Comparison of ENCODE assay signal across 8 mouse cellular contexts in genomic region chr17:35996949-35997348, GRCm38 (mm10). TPM values are rescaled to one million over a fixed set of nuclear protein-coding genes. Genes with fewer than 3 reads are reported as not detected.
A peak's percentile ranks its signal among the peaks of the same experiment; 100 is the strongest.
DNase-seq lines count a peak whose midpoint lies in the region; ATAC-seq and TF ChIP-seq lines count a peak whose summit lies in the region.

No protein-coding gene starts in this region.

- peak overlapping the region; percentile 14; the same call in 1 of the 2 replicates for H3K4me3 ChIP-seq in forebrain, embryonic 10.5 days
- no peak overlapping the region for H3K4me3 ChIP-seq in heart, embryonic 15.5 days
- H3K4me3 ChIP-seq in liver, embryonic 14.5 days (ENCODE audit: insufficient read depth in 1 of 2, low read depth in 2 of 2, low read length in 2 of 2) = peak overlapping the region in 1 of 2 experiments; percentile 0; a peak in 1 of 4 replicates
- no peak overlapping the region for H3K4me3 ChIP-seq in neural tube, embryonic 11.5 days (ENCODE audit: low read depth, low read length)
- H3K4me3 ChIP-seq in stomach, postnatal 0 days (ENCODE audit: low read depth, low read length) = no peak overlapping the region

- H3K36me3 ChIP-seq in forebrain, embryonic 10.5 days (replicated peaks) = peaks cover 3% of the 10 kb centered on the region; the same call in 1 of the 2 replicates
- no peaks in the 10 kb centered on the region for H3K36me3 ChIP-seq in heart, embryonic 15.5 days
- no peaks in the 10 kb centered on the region for H3K36me3 ChIP-seq in liver, embryonic 14.5 days (replicated peaks; ENCODE audit: control insufficient read depth, insufficient read depth, low read depth)
- no peaks in the 10 kb centered on the region for H3K36me3 ChIP-seq in neural tube, embryonic 11.5 days (ENCODE audit: control insufficient read depth, insufficient read depth, low read length)
- no peaks in the 10 kb centered on the region for H3K36me3 ChIP-seq in stomach, postnatal 0 days (ENCODE audit: control insufficient read depth, insufficient read depth, low read length)

- ATAC-seq in heart, embryonic 15.5 days (replicated peaks; ENCODE audit: insufficient number of reproducible peaks, insufficient read depth, low FRiP score, low read depth) = peak; percentile 44
- peak; percentile 38 for ATAC-seq in liver, embryonic 14.5 days (ENCODE audit: insufficient read depth)
- peak; percentile 64 for ATAC-seq in neural tube, embryonic 11.5 days (ENCODE audit: insufficient read depth, low FRiP score, low TSS enrichment)
- peak; percentile 70 for ATAC-seq in stomach, postnatal 0 days (ENCODE audit: low FRiP score, low TSS enrichment)

- no peak overlapping the region for H3K27ac ChIP-seq in forebrain, embryonic 10.5 days
- no peak overlapping the region for H3K27ac ChIP-seq in heart, embryonic 15.5 days
- peak overlapping the region; percentile 33; the same call in 1 of the 2 replicates for H3K27ac ChIP-seq in liver, embryonic 14.5 days
- no peak overlapping the region for H3K27ac ChIP-seq in neural tube, embryonic 11.5 days (ENCODE audit: low read depth, low read length)
- no peak overlapping the region for H3K27ac ChIP-seq in stomach, postnatal 0 days (replicated peaks)

- H3K27me3 ChIP-seq in forebrain, embryonic 10.5 days (ENCODE audit: poor library complexity, severe bottlenecking) = no peaks in the 10 kb centered on the region
- no peaks in the 10 kb centered on the region for H3K27me3 ChIP-seq in heart, embryonic 15.5 days
- no peaks in the 10 kb centered on the region for H3K27me3 ChIP-seq in liver, embryonic 14.5 days (ENCODE audit: control insufficient read depth, insufficient read depth, low read length)
- H3K27me3 ChIP-seq in neural tube, embryonic 11.5 days (ENCODE audit: control insufficient read depth, insufficient read depth, low read length) = no peaks in the 10 kb centered on the region
- no peaks in the 10 kb centered on the region for H3K27me3 ChIP-seq in stomach, postnatal 0 days (ENCODE audit: control insufficient read depth, insufficient read depth, low read length)

- no peak overlapping the region for H3K9ac ChIP-seq in heart, embryonic 15.5 days
- no peak overlapping the region for H3K9ac ChIP-seq in liver, embryonic 14.5 days (replicated peaks)
- no peak overlapping the region for H3K9ac ChIP-seq in neural tube, embryonic 11.5 days (ENCODE audit: low read length)
- no peak overlapping the region for H3K9ac ChIP-seq in stomach, postnatal 0 days (ENCODE audit: low read length)

- WGBS in forebrain, embryonic 10.5 days = 5% methylated on average over 11 of the region's 11 CpGs
- WGBS in heart, embryonic 15.5 days = 3% methylated on average over 11 of the region's 11 CpGs
- 2% methylated on average over 11 of the region's 11 CpGs for WGBS in liver, embryonic 14.5 days (ENCODE audit: insufficient replicate concordance)
- WGBS in neural tube, embryonic 11.5 days = 3% methylated on average over 11 of the region's 11 CpGs
- 2% methylated on average over 11 of the region's 11 CpGs for WGBS in stomach, postnatal 0 days

- TF ChIP-seq EP300 in liver, embryonic 14.5 days (IDR thresholded peaks at IDR 0.05; ENCODE audit: low read depth) = no peak; the same call in 1 of the 2 replicates
- no peak for TF ChIP-seq EP300 in stomach, postnatal 0 days (optimal IDR thresholded peaks at IDR 0.05)

- peaks cover 3% of the 10 kb centered on the region; the same call in 1 of the 2 replicates for H3K9me3 ChIP-seq in forebrain, embryonic 10.5 days
- H3K9me3 ChIP-seq in heart, embryonic 15.5 days (replicated peaks) = no peaks in the 10 kb centered on the region
- no peaks in the 10 kb centered on the region; the same call in 1 of the 2 replicates for H3K9me3 ChIP-seq in liver, embryonic 14.5 days (ENCODE audit: control insufficient read depth, low read length)
- H3K9me3 ChIP-seq in neural tube, embryonic 11.5 days (ENCODE audit: control insufficient read depth, low read length) = no peaks in the 10 kb centered on the region
- H3K9me3 ChIP-seq in stomach, postnatal 0 days (ENCODE audit: control insufficient read depth, low read length) = no peaks in the 10 kb centered on the region

- peaks cover 19% of the 10 kb centered on the region for H3K4me1 ChIP-seq in forebrain, embryonic 10.5 days
- H3K4me1 ChIP-seq in heart, embryonic 15.5 days (replicated peaks) = peaks cover 26% of the 10 kb centered on the region
- peaks cover 32 to 45% of the 10 kb centered on the region in 2 experiments for H3K4me1 ChIP-seq in liver, embryonic 14.5 days (replicated peaks; ENCODE audit: control insufficient read depth in 2 of 2, insufficient read depth in 2 of 2, low read length in 1 of 2)
- H3K4me1 ChIP-seq in neural tube, embryonic 11.5 days (ENCODE audit: control insufficient read depth, insufficient read depth, low read length) = peaks cover 4% of the 10 kb centered on the region; the same call in 1 of the 2 replicates
- 0 out of 2 replicates have a peak, but pooled peaks cover 2% of the 10 kb centered on the region for H3K4me1 ChIP-seq in stomach, postnatal 0 days (replicated peaks; ENCODE audit: control insufficient read depth, insufficient read depth)

- peak; percentile 98 for DNase-seq in CD4-positive, CD25-positive, alpha-beta regulatory T cell, adult 2 months (ENCODE audit: low read depth, low spot score)
- DNase-seq in c-Kit-negative CD71-positive TER-119-positive erythroid progenitor cells, embryonic 14.5 days (ENCODE audit: low read depth, low spot score) = peak; percentile 99
- DNase-seq in forebrain, embryonic 10.5 days (ENCODE audit: extremely low spot score, low spot score) = peak; percentile 91
- DNase-seq in kidney, postnatal 25 days = peak; percentile 95 to 99
- DNase-seq in liver, embryonic 14.5 days (ENCODE audit: low read depth in 3 of 3, low spot score in 3 of 3) = peak; percentile 95 to 96 (median 96)
- peak; percentile 89 for DNase-seq in neural tube, embryonic 11.5 days (ENCODE audit: low spot score)
- peak; percentile 94 for DNase-seq in stomach, postnatal 0 days (ENCODE audit: low spot score)

- peak; percentile 100 for TF ChIP-seq CTCF in liver, embryonic 14.5 days (IDR thresholded peaks at IDR 0.05; ENCODE audit: low read depth)
- TF ChIP-seq CTCF in stomach, postnatal 0 days (IDR thresholded peaks at IDR 0.05; ENCODE audit: low read depth) = peak; percentile 99

- H3K4me2 ChIP-seq in heart, embryonic 15.5 days = no peak overlapping the region
- H3K4me2 ChIP-seq in liver, embryonic 14.5 days (ENCODE audit: low read depth) = peak overlapping the region; percentile 68
- H3K4me2 ChIP-seq in neural tube, embryonic 11.5 days (ENCODE audit: low read depth) = no peak overlapping the region
- H3K4me2 ChIP-seq in stomach, postnatal 0 days (replicated peaks; ENCODE audit: low read depth) = no peak overlapping the region

RNA-seq across cellular contexts. Expression of gene Prr3, which starts 16.9 kb away (rescaled TPM):
- polyA plus RNA-seq in forebrain, embryonic 10.5 days (2016; fragmentation: Nextera tagmentation; extraction: Ambion mirVana) = 45.6 and 48.3 TPM in 2 replicates
- 13.7 and 20.4 TPM in 2 replicates for polyA plus RNA-seq in heart, embryonic 15.5 days (2015; fragmentation: Nextera tagmentation; extraction: Ambion mirVana)
- 5.5 and 6.3 TPM in 2 replicates for polyA plus RNA-seq in liver, embryonic 14.5 days (2012; rRNA removed)
- 3.5 and 4.5 TPM in 2 replicates for polyA plus RNA-seq in liver, embryonic 14.5 days (2014; fragmentation: Nextera tagmentation; extraction: Ambion mirVana)
- polyA plus RNA-seq in neural tube, embryonic 11.5 days (2014; fragmentation: Nextera tagmentation; extraction: Ambion mirVana) = 39.3 and 44.4 TPM in 2 replicates
- polyA plus RNA-seq in stomach, postnatal 0 days (2015; fragmentation: Nextera tagmentation; extraction: Ambion mirVana) = 10.8 and 10.9 TPM in 2 replicates

RNA-seq across cellular contexts. Expression of gene Gnl1, which starts 17.3 kb away (rescaled TPM):
- polyA plus RNA-seq in forebrain, embryonic 10.5 days (2016; fragmentation: Nextera tagmentation; extraction: Ambion mirVana) = 66.9 and 68.8 TPM in 2 replicates
- 31.4 and 37.8 TPM in 2 replicates for polyA plus RNA-seq in heart, embryonic 15.5 days (2015; fragmentation: Nextera tagmentation; extraction: Ambion mirVana)
- polyA plus RNA-seq in liver, embryonic 14.5 days (2012; rRNA removed) = 3.9 and 5.2 TPM in 2 replicates
- 4.4 and 5.6 TPM in 2 replicates for polyA plus RNA-seq in liver, embryonic 14.5 days (2014; fragmentation: Nextera tagmentation; extraction: Ambion mirVana)
- 35.7 and 36.5 TPM in 2 replicates for polyA plus RNA-seq in neural tube, embryonic 11.5 days (2014; fragmentation: Nextera tagmentation; extraction: Ambion mirVana)
- polyA plus RNA-seq in stomach, postnatal 0 days (2015; fragmentation: Nextera tagmentation; extraction: Ambion mirVana) = 24.6 and 25.1 TPM in 2 replicates

RNA-seq across cellular contexts. Expression of gene H2-T24, which starts 23.4 kb away (rescaled TPM):
- polyA plus RNA-seq in forebrain, embryonic 10.5 days (2016; fragmentation: Nextera tagmentation; extraction: Ambion mirVana) = 3.1 and 3.5 TPM in 2 replicates
- polyA plus RNA-seq in heart, embryonic 15.5 days (2015; fragmentation: Nextera tagmentation; extraction: Ambion mirVana) = 1.3 and 2.7 TPM in 2 replicates
- 3.2 and 4.3 TPM in 2 replicates for polyA plus RNA-seq in liver, embryonic 14.5 days (2012; rRNA removed)
- polyA plus RNA-seq in liver, embryonic 14.5 days (2014; fragmentation: Nextera tagmentation; extraction: Ambion mirVana) = 3.7 and 4.0 TPM in 2 replicates
- 3.5 and 3.6 TPM in 2 replicates for polyA plus RNA-seq in neural tube, embryonic 11.5 days (2014; fragmentation: Nextera tagmentation; extraction: Ambion mirVana)
- polyA plus RNA-seq in stomach, postnatal 0 days (2015; fragmentation: Nextera tagmentation; extraction: Ambion mirVana) = 1.0 and 1.1 TPM in 2 replicates

RNA-seq across cellular contexts. Expression of gene Abcf1, which starts 27.4 kb away (rescaled TPM):
- 114 and 129 TPM in 2 replicates for polyA plus RNA-seq in forebrain, embryonic 10.5 days (2016; fragmentation: Nextera tagmentation; extraction: Ambion mirVana)
- polyA plus RNA-seq in heart, embryonic 15.5 days (2015; fragmentation: Nextera tagmentation; extraction: Ambion mirVana) = 57.8 and 71.3 TPM in 2 replicates
- polyA plus RNA-seq in liver, embryonic 14.5 days (2012; rRNA removed) = 35.7 and 49.0 TPM in 2 replicates
- 39.0 and 49.1 TPM in 2 replicates for polyA plus RNA-seq in liver, embryonic 14.5 days (2014; fragmentation: Nextera tagmentation; extraction: Ambion mirVana)
- polyA plus RNA-seq in neural tube, embryonic 11.5 days (2014; fragmentation: Nextera tagmentation; extraction: Ambion mirVana) = 103 and 113 TPM in 2 replicates
- 54.8 and 71.5 TPM in 2 replicates for polyA plus RNA-seq in stomach, postnatal 0 days (2015; fragmentation: Nextera tagmentation; extraction: Ambion mirVana)

RNA-seq across cellular contexts. Expression of gene H2-T23, which starts 35.7 kb away (rescaled TPM):
- 2.1 and 3.3 TPM in 2 replicates for polyA plus RNA-seq in forebrain, embryonic 10.5 days (2016; fragmentation: Nextera tagmentation; extraction: Ambion mirVana)
- polyA plus RNA-seq in heart, embryonic 15.5 days (2015; fragmentation: Nextera tagmentation; extraction: Ambion mirVana) = 4.7 and 11.6 TPM in 2 replicates
- 24.3 and 29.1 TPM in 2 replicates for polyA plus RNA-seq in liver, embryonic 14.5 days (2012; rRNA removed)
- 25.5 and 28.8 TPM in 2 replicates for polyA plus RNA-seq in liver, embryonic 14.5 days (2014; fragmentation: Nextera tagmentation; extraction: Ambion mirVana)
- 2.7 and 3.0 TPM in 2 replicates for polyA plus RNA-seq in neural tube, embryonic 11.5 days (2014; fragmentation: Nextera tagmentation; extraction: Ambion mirVana)
- polyA plus RNA-seq in stomach, postnatal 0 days (2015; fragmentation: Nextera tagmentation; extraction: Ambion mirVana) = 35.9 and 40.2 TPM in 2 replicates
